Comparison of ENCODE assay signal across 9 mouse cellular contexts in genomic region chr2:129408476-129408875, GRCm38 (mm10). TPM values are rescaled to one million over a fixed set of nuclear protein-coding genes. Genes with fewer than 3 reads are reported as not detected.
A peak's percentile ranks its signal among the peaks of the same experiment; 100 is the strongest.
DNase-seq lines count a peak whose midpoint lies in the region; ATAC-seq and TF ChIP-seq lines count a peak whose summit lies in the region.
"Had no signal": no experiment of that assay in that cellular context is flagged by ENCODE, and none has a peak within 500 bp of the region (broad histone marks: within the 10 kb centered on the region; RNA-seq: fewer than 3 reads in every experiment).

No protein-coding gene starts in this region.

- no peak overlapping the region for H3K27ac ChIP-seq in ES-Bruce4 (ENCODE audit: insufficient read depth, low read length)
- no peak overlapping the region for H3K27ac ChIP-seq in forebrain, embryonic 11.5 days (ENCODE audit: low read depth, low read length)
- H3K27ac ChIP-seq in heart, embryonic 16.5 days (ENCODE audit: low read length): no peak overlapping the region
- H3K27ac ChIP-seq: limb, embryonic 13.5 days had no signal

- peak; percentile 18 for DNase-seq in brain, embryonic 18.5 days (ENCODE audit: low read depth, low spot score)
- peak; percentile 85 for DNase-seq in forebrain, embryonic 11.5 days (ENCODE audit: low spot score)
- peak; percentile 60 to 78 for DNase-seq in layer of hippocampus, adult 8-10 months (ENCODE audit: low spot score in 2 of 2)
- peak; percentile 82 for DNase-seq in lung, postnatal 14 days
- DNase-seq in retina, adult 2 months (ENCODE audit: low read depth, low spot score): peak; percentile 38
- peak; percentile 77 for DNase-seq in thymus, postnatal 4 days

- ATAC-seq in forebrain, embryonic 11.5 days (replicated peaks; ENCODE audit: low FRiP score): peak; percentile 67; the same call in 1 of the 2 replicates
- ATAC-seq in heart, embryonic 16.5 days (replicated peaks; ENCODE audit: extremely low read depth, insufficient read depth, low FRiP score): peak; percentile 63; the same call in 1 of the 2 replicates

- peaks cover 3% of the 10 kb centered on the region; the same call in 1 of the 2 replicates for H3K9me3 ChIP-seq in ES-Bruce4 (replicated peaks; ENCODE audit: control insufficient read depth, insufficient read depth, low read length, poor library complexity, severe bottlenecking)
- no peaks in the 10 kb centered on the region for H3K9me3 ChIP-seq in forebrain, embryonic 11.5 days (ENCODE audit: control insufficient read depth, low read length)
- no peaks in the 10 kb centered on the region for H3K9me3 ChIP-seq in heart, embryonic 16.5 days (replicated peaks; ENCODE audit: control insufficient read depth, low read length)
- H3K9me3 ChIP-seq: limb, embryonic 13.5 days had no signal

- no peak overlapping the region for H3K4me3 ChIP-seq in ES-Bruce4 (ENCODE audit: low read depth, low read length)
- no peak overlapping the region for H3K4me3 ChIP-seq in forebrain, embryonic 11.5 days (ENCODE audit: low read depth, low read length)
- no peak overlapping the region for H3K4me3 ChIP-seq in heart, embryonic 16.5 days (ENCODE audit: low read length)
- H3K4me3 ChIP-seq: limb, embryonic 13.5 days had no signal

- 22% methylated on average over 18 of the region's 18 CpGs for WGBS in forebrain, embryonic 11.5 days
- 12% methylated on average over 18 of the region's 18 CpGs for WGBS in heart, embryonic 16.5 days

- peak; percentile 82 for TF ChIP-seq CTCF in ES-Bruce4 (IDR thresholded peaks at IDR 0.05; ENCODE audit: low read depth, low read length)

- H3K36me3 ChIP-seq in ES-Bruce4 (ENCODE audit: control insufficient read depth, insufficient read depth, low read length, poor library complexity, severe bottlenecking): no peaks in the 10 kb centered on the region
- no peaks in the 10 kb centered on the region for H3K36me3 ChIP-seq in forebrain, embryonic 11.5 days (ENCODE audit: control insufficient read depth, insufficient read depth, low read length)
- no peaks in the 10 kb centered on the region for H3K36me3 ChIP-seq in heart, embryonic 16.5 days (ENCODE audit: control insufficient read depth, insufficient read depth)
- H3K36me3 ChIP-seq: limb, embryonic 13.5 days had no signal

- TF ChIP-seq POLR2A in ES-Bruce4 (IDR thresholded peaks at IDR 0.05; ENCODE audit: insufficient read depth, low read length): no peak

- H3K4me2 ChIP-seq in forebrain, embryonic 11.5 days (ENCODE audit: low read depth, low read length, severe bottlenecking): no peak overlapping the region
- H3K4me2 ChIP-seq in heart, embryonic 16.5 days (ENCODE audit: low read depth, low read length): peak overlapping the region; percentile 31; the same call in 1 of the 2 replicates
- H3K4me2 ChIP-seq: limb, embryonic 13.5 days had no signal

- H3K27me3 ChIP-seq in ES-Bruce4 (ENCODE audit: control insufficient read depth, insufficient read depth, low read length, poor library complexity, severe bottlenecking): no peaks in the 10 kb centered on the region
- H3K27me3 ChIP-seq in forebrain, embryonic 11.5 days (ENCODE audit: control insufficient read depth, insufficient read depth, low read length): no peaks in the 10 kb centered on the region
- H3K27me3 ChIP-seq in heart, embryonic 16.5 days (ENCODE audit: control insufficient read depth, insufficient read depth, low read length): no peaks in the 10 kb centered on the region
- H3K27me3 ChIP-seq: limb, embryonic 13.5 days had no signal

- no peaks in the 10 kb centered on the region for H3K4me1 ChIP-seq in ES-Bruce4 (ENCODE audit: control insufficient read depth, insufficient read depth, low read length)
- no peaks in the 10 kb centered on the region for H3K4me1 ChIP-seq in forebrain, embryonic 11.5 days (replicated peaks; ENCODE audit: control insufficient read depth, insufficient read depth, low read length)
- H3K4me1 ChIP-seq in heart, embryonic 16.5 days (ENCODE audit: control insufficient read depth, insufficient read depth, low read length): no peaks in the 10 kb centered on the region
- H3K4me1 ChIP-seq: limb, embryonic 13.5 days had no signal

- no peak overlapping the region for H3K9ac ChIP-seq in ES-Bruce4 (ENCODE audit: low read depth, poor library complexity, severe bottlenecking)
- no peak overlapping the region for H3K9ac ChIP-seq in forebrain, embryonic 11.5 days (ENCODE audit: low read length)
- no peak overlapping the region for H3K9ac ChIP-seq in heart, embryonic 16.5 days (ENCODE audit: low read length)
- H3K9ac ChIP-seq: limb, embryonic 13.5 days had no signal

- 0 out of 2 replicates have a peak, but pooled peaks have one; percentile 15 for TF ChIP-seq EP300 in ES-Bruce4 (IDR thresholded peaks at IDR 0.05; ENCODE audit: insufficient read depth, low read depth, low read length)

RNA-seq across cellular contexts. Expression of gene Il1b, which starts 37.5 kb away (rescaled TPM):
- not detected in 2 replicates for polyA plus RNA-seq in ES-Bruce4 (2011; ENCODE audit: insufficient read depth, insufficient read length, low read depth, missing spikeins)
- polyA plus RNA-seq in forebrain, embryonic 11.5 days (2014; fragmentation: Nextera tagmentation; extraction: Ambion mirVana): not detected in 2 replicates
- 0.25 and 0.64 TPM in 2 replicates for polyA plus RNA-seq in heart, embryonic 16.5 days (2015; fragmentation: Nextera tagmentation; extraction: Ambion mirVana)
- under 1 TPM in 2 of 4 experiments, not detected in 2; 0.31 to 0.73 TPM for total RNA-seq in layer of hippocampus, adult 8-10 months (2022)

Comparison
In these comparisons a context has a peak if more than half of its experiments do, and no peak if none do; other contexts are left out.
1. DNase-seq: peak in every context shown above with its lines; median percentile 85 in forebrain, embryonic 11.5 days; 82 in lung, postnatal 14 days; 77 in thymus, postnatal 4 days; 69 in layer of hippocampus, adult 8-10 months; 38 in retina, adult 2 months; 18 in brain, embryonic 18.5 days.